Comparison of ENCODE assay signal across 28 mouse cellular contexts in genomic region chr1:176880943-176881342, GRCm38 (mm10).
DNase-seq lines count a peak whose midpoint lies in the region; ATAC-seq and TF ChIP-seq lines count a peak whose summit lies in the region.
"Had no signal": no experiment of that assay in that cellular context is flagged by ENCODE, and none has a peak within 500 bp of the region (broad histone marks: within the 10 kb centered on the region; RNA-seq: fewer than 3 reads in every experiment).

No protein-coding gene starts in this region.

- no peak overlapping the region for H3K4me3 ChIP-seq in midbrain, embryonic 10.5 days
- H3K4me3 ChIP-seq in midbrain, embryonic 14.5 days (replicated peaks; ENCODE audit: low read depth, low read length), result no peak overlapping the region
- H3K4me3 ChIP-seq in forebrain, embryonic 14.5 days (ENCODE audit: low read depth, low read length), result no peak overlapping the region
- no peak overlapping the region for H3K4me3 ChIP-seq in liver, postnatal 0 days (ENCODE audit: low read depth, low read length)
- H3K4me3 ChIP-seq: embryonic facial prominence, embryonic 13.5 days; erythroblast, embryonic 14.5 days; gastrocnemius, adult 2 months; hindbrain, embryonic 15.5 days; limb, embryonic 15.5 days; lung, embryonic 15.5 days; megakaryocyte, embryonic 14.5 days; neural tube, embryonic 13.5 days had no signal

- no peak for TF ChIP-seq CTCF in liver, postnatal 0 days (IDR thresholded peaks at IDR 0.05; ENCODE audit: low read depth)

- H3K27me3 ChIP-seq in midbrain, embryonic 10.5 days (ENCODE audit: low read depth, poor library complexity, severe bottlenecking), result no peaks in the 10 kb centered on the region
- H3K27me3 ChIP-seq in midbrain, embryonic 14.5 days (ENCODE audit: control insufficient read depth, insufficient read depth, low read length), result no peaks in the 10 kb centered on the region
- no peaks in the 10 kb centered on the region for H3K27me3 ChIP-seq in forebrain, embryonic 14.5 days (replicated peaks; ENCODE audit: control insufficient read depth, insufficient read depth, low read length)
- no peaks in the 10 kb centered on the region for H3K27me3 ChIP-seq in liver, postnatal 0 days (ENCODE audit: insufficient read depth, low read length)
- H3K27me3 ChIP-seq: CH12.LX; embryonic facial prominence, embryonic 13.5 days; hindbrain, embryonic 15.5 days; limb, embryonic 15.5 days; lung, embryonic 15.5 days; megakaryocyte, embryonic 14.5 days; neural tube, embryonic 13.5 days; Patski had no signal

- peak; percentile 52 for DNase-seq in midbrain, embryonic 10.5 days (ENCODE audit: low spot score)
- no peak for DNase-seq in midbrain, embryonic 14.5 days
- peak; percentile 31 for DNase-seq in embryo, embryonic 10 days (ENCODE audit: low spot score)
- DNase-seq in embryo, embryonic 9.5 days (ENCODE audit: extremely low spot score), result peak; percentile 21
- DNase-seq in forebrain, embryonic 14.5 days (ENCODE audit: low spot score), result peak; percentile 45
- no peak for DNase-seq in cerebellum, postnatal 25 days
- no peak for DNase-seq in liver, postnatal 0 days
- DNase-seq: adrenal gland, adult 2 months; B cell, adult 2 months; cerebellum, adult 18-20 months; cerebellum, postnatal 36 days; gastrocnemius, adult 2 months; kidney, postnatal 36 days; lung, postnatal 36 days; thymus, adult 2 months had no signal

- no peaks in the 10 kb centered on the region for H3K36me3 ChIP-seq in midbrain, embryonic 10.5 days
- H3K36me3 ChIP-seq in midbrain, embryonic 14.5 days (ENCODE audit: control insufficient read depth, insufficient read depth, low read length), result no peaks in the 10 kb centered on the region
- H3K36me3 ChIP-seq in forebrain, embryonic 14.5 days (ENCODE audit: control insufficient read depth, insufficient read depth, low read length), result no peaks in the 10 kb centered on the region
- no peaks in the 10 kb centered on the region for H3K36me3 ChIP-seq in liver, postnatal 0 days (replicated peaks; ENCODE audit: insufficient read depth, low read length)
- H3K36me3 ChIP-seq: embryonic facial prominence, embryonic 13.5 days; hindbrain, embryonic 15.5 days; limb, embryonic 15.5 days; lung, embryonic 15.5 days; neural tube, embryonic 13.5 days had no signal

- 18% methylated on average over 6 of the region's 6 CpGs for WGBS in midbrain, embryonic 10.5 days
- 5% methylated on average over 6 of the region's 6 CpGs for WGBS in midbrain, embryonic 14.5 days
- 10% methylated on average over 6 of the region's 6 CpGs for WGBS in forebrain, embryonic 14.5 days
- WGBS in liver, postnatal 0 days (ENCODE audit: insufficient replicate concordance), result 81% methylated on average over 6 of the region's 6 CpGs

- no peak overlapping the region for H3K9ac ChIP-seq in midbrain, embryonic 14.5 days (replicated peaks; ENCODE audit: low read length)
- H3K9ac ChIP-seq in forebrain, embryonic 14.5 days (ENCODE audit: low read length), result no peak overlapping the region
- H3K9ac ChIP-seq in liver, postnatal 0 days (replicated peaks), result no peak overlapping the region
- H3K9ac ChIP-seq: embryonic facial prominence, embryonic 13.5 days; hindbrain, embryonic 15.5 days; limb, embryonic 15.5 days; liver, embryonic 14.5 days; lung, embryonic 15.5 days; neural tube, embryonic 13.5 days had no signal

- ATAC-seq in midbrain, embryonic 14.5 days (ENCODE audit: low FRiP score, low TSS enrichment), result no peak
- peak; percentile 47 for ATAC-seq in forebrain, embryonic 14.5 days
- no peak for ATAC-seq in liver, postnatal 0 days
- ATAC-seq: intestine, embryonic 16.5 days; Patski had no signal

- no peak overlapping the region for H3K4me2 ChIP-seq in midbrain, embryonic 14.5 days (ENCODE audit: low read length)
- H3K4me2 ChIP-seq in forebrain, embryonic 14.5 days (ENCODE audit: low read length), result no peak overlapping the region
- H3K4me2 ChIP-seq in liver, postnatal 0 days (ENCODE audit: low read depth, low read length), result no peak overlapping the region
- H3K4me2 ChIP-seq: embryonic facial prominence, embryonic 13.5 days; hindbrain, embryonic 15.5 days; limb, embryonic 15.5 days; lung, embryonic 15.5 days; neural tube, embryonic 13.5 days had no signal

- peaks cover 49% of the 10 kb centered on the region for H3K4me1 ChIP-seq in midbrain, embryonic 10.5 days
- peaks cover 8% of the 10 kb centered on the region; the same call in 1 of the 2 replicates for H3K4me1 ChIP-seq in midbrain, embryonic 14.5 days (ENCODE audit: control insufficient read depth, insufficient read depth, low read length)
- peaks cover 20% of the 10 kb centered on the region for H3K4me1 ChIP-seq in forebrain, embryonic 14.5 days (ENCODE audit: control insufficient read depth, insufficient read depth, low read length)
- H3K4me1 ChIP-seq in liver, postnatal 0 days (ENCODE audit: insufficient read depth), result no peaks in the 10 kb centered on the region
- H3K4me1 ChIP-seq: embryonic facial prominence, embryonic 13.5 days; lung, embryonic 15.5 days had no signal

- no peaks in the 10 kb centered on the region for H3K9me3 ChIP-seq in midbrain, embryonic 10.5 days (replicated peaks)
- no peaks in the 10 kb centered on the region for H3K9me3 ChIP-seq in midbrain, embryonic 14.5 days (ENCODE audit: control insufficient read depth, low read length)
- no peaks in the 10 kb centered on the region for H3K9me3 ChIP-seq in forebrain, embryonic 14.5 days (replicated peaks; ENCODE audit: control insufficient read depth, low read length)
- H3K9me3 ChIP-seq in liver, postnatal 0 days (ENCODE audit: low read length), result no peaks in the 10 kb centered on the region
- H3K9me3 ChIP-seq: embryonic facial prominence, embryonic 13.5 days; G1E; hindbrain, embryonic 15.5 days; limb, embryonic 15.5 days; lung, embryonic 15.5 days; megakaryocyte, embryonic 14.5 days; neural tube, embryonic 13.5 days had no signal

- peak overlapping the region; percentile 86 for H3K27ac ChIP-seq in midbrain, embryonic 10.5 days (replicated peaks)
- H3K27ac ChIP-seq in midbrain, embryonic 14.5 days (replicated peaks; ENCODE audit: low read depth, low read length), result no peak overlapping the region
- peak overlapping the region; percentile 75 for H3K27ac ChIP-seq in forebrain, embryonic 14.5 days (ENCODE audit: low read depth, low read length)
- H3K27ac ChIP-seq in liver, postnatal 0 days (ENCODE audit: low read depth), result no peak overlapping the region
- H3K27ac ChIP-seq: embryonic facial prominence, embryonic 13.5 days; gastrocnemius, adult 2 months; hindbrain, embryonic 15.5 days; limb, embryonic 15.5 days; liver, embryonic 14.5 days; lung, embryonic 15.5 days; neural tube, embryonic 13.5 days; stomach, postnatal 0 days had no signal

- TF ChIP-seq EP300 in liver, postnatal 0 days (IDR thresholded peaks at IDR 0.05; ENCODE audit: low read depth), result no peak

Comparison
In these comparisons a context has a peak if more than half of its experiments do, and no peak if none do; other contexts are left out.
1. DNase-seq: peak in midbrain, embryonic 10.5 days (single experiment), embryo, embryonic 10 days (single experiment), embryo, embryonic 9.5 days (single experiment) and forebrain, embryonic 14.5 days (single experiment); none in midbrain, embryonic 14.5 days (single experiment), cerebellum, postnatal 25 days (0 of 2) and liver, postnatal 0 days (single experiment).
2. H3K27ac ChIP-seq: peak in midbrain, embryonic 10.5 days (single experiment) and forebrain, embryonic 14.5 days (single experiment); none in midbrain, embryonic 14.5 days (single experiment) and liver, postnatal 0 days (single experiment).